Mouse (Mus musculus): ENCODE results near the gene Lef1.

Lef1 gene

GRCm38 (mm10) chr3:131254991-131255390 is 144.7 kb downstream of the Lef1 start:
- DNase-seq: no peak

DNA sequence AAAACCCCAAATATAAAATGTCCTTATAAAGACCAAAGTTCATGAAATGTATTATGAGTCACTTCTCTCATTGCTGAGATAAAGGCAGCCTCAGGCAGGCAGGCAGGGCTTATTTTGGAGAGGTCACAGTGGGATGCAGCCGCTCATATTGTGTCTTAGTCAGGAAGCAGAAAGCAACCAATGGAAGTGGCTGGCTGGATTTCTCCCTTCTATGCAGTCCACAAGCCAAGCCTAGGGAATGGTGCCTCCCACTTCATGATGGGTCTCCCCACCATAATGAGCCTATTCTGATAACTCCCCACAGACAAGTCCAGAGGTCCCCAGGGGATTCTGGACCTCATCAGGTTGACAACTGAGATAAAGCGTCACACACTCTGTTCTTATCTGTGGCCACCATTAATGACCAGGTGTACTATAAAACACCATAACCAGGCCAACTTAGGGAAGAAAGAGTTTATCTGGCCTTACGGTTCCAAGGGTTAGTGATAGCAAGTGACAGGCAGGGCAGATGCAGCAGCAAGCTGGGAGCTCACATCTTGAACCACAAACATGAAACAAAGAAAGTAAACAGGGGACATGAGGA is 145.2 kb downstream of the Lef1 start:
- no peak for DNase-seq

- DNase-seq: no peak
These were observed 148.7 kb downstream of the Lef1 start for GRCm38 (mm10) chr3:131258921-131259320.

GRCm38 (mm10) chr3:131259392-131259965 is 149.2 kb downstream of the Lef1 start:
- no peak for DNase-seq

GRCm38 (mm10) chr3:131260418-131260817 is 150.1 kb downstream of the Lef1 start:
- no peak for DNase-seq

DNA sequence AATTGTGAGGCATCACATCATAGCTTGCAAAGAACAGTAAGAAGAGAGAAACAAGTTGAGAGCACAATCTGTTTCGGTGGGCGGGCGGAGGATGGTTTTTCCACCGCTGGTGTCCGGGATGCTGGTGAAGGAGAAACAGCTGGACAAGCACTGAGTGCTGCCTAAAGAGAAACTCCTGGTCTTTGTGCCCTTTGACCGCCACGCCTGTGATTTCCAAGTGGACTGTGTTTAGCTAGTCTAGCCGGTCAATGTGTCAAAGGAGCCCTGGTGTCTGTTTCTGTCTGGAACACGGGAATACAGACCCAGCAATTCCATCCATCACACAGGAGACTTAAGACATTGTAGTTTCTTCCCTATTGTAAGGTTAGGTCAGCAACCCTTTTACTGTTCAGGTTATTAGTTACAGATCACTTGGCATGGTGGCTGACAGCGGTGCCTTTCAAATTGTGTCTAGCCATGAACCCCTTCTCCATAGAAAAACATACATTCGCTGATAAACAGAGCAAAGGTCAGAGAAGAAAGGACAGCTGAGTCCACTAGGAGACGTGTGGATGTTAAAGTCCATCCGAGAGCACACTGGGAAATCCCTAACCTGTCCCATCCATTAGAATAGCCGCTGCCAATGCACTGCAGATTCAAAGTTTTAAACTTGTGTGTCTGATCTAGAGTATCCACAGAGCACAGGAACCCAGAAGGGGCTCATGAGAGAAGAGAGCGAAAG is 153.7 kb downstream of the Lef1 start:
- DNase-seq: no peak

DNA sequence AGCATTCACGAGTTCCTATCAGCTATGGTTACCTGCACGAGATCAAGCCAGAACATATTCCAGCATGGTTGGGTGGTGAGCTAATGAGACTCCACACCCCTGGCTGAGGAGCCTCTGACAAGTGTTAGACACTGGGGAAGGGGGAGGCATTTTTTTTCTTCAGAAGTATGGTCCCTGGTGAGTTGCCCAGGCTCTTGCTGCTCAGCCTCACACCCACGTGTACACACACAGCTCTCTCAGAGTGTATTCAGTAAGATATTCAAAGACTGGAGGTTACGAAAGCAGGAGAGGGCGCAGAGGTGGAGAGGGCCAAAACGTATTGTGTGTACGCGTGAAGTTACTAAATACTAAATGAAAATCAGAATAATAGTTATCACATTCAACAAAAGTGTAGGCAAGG is 155.2 kb downstream of the Lef1 start:
- DNase-seq: no peak

DNA sequence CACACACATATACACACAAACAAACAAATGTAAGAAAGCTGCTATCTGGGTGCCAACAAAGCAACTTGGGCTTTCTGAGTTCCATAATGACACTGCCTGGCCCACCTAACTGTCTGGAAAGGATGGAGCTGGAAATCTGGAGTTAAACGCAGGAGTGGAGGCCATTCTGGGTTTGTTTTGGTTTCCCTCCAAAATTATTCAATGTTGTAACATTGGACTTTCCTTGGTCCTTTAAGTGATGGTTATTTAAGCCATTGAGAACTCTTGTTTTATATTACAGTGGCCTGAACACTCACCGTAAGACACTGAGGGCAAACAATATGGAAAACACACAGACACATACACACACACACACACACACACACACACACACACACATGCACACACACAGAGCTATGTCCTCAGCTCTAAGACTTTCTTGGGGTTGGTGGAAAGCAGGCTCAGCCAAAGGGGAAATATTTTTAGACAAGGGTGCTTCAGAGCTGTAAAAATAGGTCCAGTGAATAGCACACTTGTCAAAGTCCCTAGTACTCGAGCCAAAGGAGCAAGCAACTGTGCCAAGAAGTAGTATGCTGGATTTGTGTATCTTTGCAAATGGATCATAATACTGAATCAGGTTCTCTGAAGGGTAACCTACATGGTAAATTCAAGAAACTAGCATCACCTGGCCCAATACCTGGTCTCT is 156.2 kb downstream of the Lef1 start:
- no peak for DNase-seq

- no peak for DNase-seq
These were observed 160.1 kb downstream of the Lef1 start for GRCm38 (mm10) chr3:131270381-131270780.

DNA sequence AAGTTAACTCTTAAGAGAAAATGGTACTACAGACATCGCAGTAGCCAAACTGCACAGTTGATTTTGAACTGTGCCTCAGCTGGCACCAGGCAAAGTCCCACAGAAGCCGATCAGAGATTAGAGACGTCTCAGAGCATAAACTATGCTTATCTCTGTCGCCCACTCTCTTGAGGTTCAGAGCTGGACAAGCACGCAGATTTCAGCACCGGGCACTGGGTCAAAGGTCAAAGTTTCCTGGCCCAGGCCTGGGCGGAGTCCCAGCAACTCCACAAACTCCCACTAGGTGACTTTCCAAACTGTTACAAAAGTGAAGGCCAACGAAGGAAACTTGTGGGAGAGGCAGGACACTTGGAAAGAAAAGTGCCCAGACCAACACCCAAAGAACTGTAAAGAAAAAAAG is 160.9 kb downstream of the Lef1 start:
- DNase-seq: no peak

- DNase-seq: peak; percentile 80
These were observed 161.5 kb downstream of the Lef1 start, which contains the start of gene Hadh for GRCm38 (mm10) chr3:131271559-131272373. TSS of gene Hadh (minus strand) at chr3:131272101.

DNA sequence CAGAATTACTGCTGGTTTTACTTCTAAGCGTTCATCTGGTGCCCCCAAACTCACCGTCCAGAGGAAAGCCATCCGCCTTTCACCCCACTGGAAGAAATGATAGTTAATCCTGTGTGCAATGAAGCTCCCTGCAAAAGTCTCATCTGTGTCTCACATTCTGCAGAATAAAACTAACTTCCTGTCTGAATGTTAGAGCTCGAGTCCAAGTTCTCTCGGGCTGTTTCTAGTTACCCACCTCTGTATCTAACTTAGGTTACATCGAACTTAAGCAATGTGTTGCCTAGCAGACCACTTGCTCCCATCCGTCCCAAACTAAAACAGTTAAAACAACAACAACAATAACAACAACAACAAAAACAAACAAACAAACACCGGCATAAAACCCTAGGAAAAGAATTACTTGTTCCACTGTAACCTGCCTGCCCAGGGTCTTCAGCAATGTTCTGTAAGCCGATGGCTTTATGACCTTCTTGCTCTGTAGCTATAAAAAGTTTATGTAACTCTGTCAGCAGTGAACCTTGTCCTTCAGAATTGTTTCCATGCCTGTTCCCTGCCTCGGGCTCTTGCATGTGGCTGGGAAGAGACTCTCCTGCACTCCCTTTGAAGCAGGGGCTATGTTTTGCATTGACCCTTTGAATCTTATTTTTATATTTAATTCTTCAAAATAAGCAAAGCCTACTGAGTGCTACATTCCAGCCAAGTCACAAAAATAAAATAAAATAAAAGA is 162.3 kb downstream of the Lef1 start:
- no peak for DNase-seq
